Mouse (Mus musculus) naive thymus-derived CD4-positive, alpha-beta T cell, adult 5 months (primary cell): ENCODE measurements around the gene Gm49601. TPM values are rescaled to one million over a fixed set of nuclear protein-coding genes. Genes with fewer than 3 reads are reported as not detected.

Source experiments
- polyA plus RNA-seq: library from polyadenylated mRNA; unstranded; fragments of 100-300 nt; shearing (Covaris generic); gene quantifications from one replicate; pipeline ENCODE4 v1.2.1, GENCODE M21; 2017

The Gm49601 gene
- polyA plus RNA-seq = not detected

DNA sequence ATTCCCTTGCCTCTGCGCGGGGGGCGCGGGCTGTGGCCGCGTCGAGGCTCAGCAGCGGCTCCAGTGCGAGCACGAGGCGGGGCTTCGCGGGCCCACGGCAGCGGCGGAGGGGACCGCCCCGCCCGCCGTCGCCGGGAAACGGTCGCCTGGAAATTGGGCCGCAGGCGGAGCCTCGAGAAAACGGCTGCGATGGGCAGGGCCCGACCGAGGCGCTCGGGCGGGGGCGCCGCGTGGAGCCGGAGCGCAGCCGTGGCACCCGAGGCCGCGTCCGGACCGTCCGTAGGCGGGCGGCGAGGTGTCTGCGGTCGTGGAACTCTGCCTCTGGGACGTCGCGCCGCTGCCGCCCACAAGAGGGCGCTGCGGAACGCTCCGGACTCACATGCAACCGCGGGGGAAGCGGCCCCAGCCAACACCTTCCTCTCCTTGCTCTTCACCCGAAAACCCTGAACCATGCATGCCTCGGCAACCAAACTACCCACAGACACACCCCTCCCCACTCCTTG lies at the start of gene Gm49601:
Gene Gm49601 (minus strand): TSS at position 52 of the 503 bp plus-strand sequence.

DNA sequence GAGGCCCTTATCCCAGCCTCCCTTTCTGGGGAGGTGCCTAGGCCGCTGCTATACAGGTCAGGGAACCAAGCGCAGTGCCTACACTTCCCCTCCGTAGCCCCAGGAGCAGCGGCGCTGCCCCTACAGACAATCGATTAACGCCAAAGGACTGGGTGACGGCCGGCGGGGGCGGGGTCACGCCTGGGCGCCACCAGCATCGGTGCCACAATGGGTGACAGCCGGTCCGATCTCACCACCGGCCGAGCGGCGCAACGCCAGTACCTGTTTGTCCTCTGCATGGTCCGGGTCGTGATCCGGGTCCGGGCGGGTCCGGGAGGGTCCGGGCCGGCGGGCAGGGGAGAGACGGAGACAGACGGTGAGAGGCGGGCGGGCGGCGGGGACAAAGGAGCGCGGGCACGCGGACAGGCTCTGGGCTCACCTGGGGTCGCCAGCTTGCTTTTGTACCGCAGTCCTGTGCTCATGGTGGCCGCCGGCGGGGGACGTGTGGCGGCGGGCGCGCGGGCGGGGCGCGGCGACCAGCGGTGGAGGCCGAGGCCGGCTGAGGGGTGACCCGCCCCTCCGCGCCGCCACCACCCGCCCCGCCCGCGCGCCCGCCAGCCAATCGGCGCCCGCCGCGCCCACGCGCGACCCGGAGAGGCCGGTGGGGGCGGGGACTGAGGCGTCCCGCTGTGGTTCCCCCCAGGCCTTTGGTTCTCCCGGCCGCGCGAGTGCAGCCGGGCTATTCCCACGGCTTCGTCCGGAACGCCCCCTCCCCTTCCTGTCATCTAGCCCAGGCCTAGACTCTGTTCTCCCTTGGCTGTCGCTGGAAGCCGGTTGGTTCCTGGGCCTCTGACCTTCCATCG lies 3.4 kb upstream of the Gm49601 start, which contains the start of gene Sept5:
Gene Sept5 (minus strand): TSS at position 565 of the 842 bp plus-strand sequence.

DNA sequence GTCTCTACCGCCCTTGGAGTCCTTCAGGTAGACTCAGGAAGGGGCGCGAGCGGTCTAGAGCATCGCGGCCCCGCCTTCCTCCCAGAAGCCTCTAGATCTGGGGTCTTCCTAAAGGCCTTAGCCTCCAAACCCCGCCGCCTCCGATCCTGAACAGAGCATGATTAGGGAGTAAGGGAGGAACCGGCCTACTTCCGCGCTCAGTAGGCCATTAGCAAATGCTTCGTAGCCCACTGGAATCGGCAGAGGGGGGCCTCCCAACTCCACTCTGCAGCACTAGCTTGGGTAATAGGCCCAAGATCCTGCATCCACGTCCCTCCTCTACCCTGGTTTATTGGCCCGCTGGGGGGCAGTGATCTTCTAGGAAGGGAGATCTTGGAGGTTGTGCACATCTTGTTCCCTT lies 4.2 kb downstream of the Gm49601 start, which contains the start of gene Gp1bb:
Gene Gp1bb (minus strand): TSS at position 385 of the 400 bp plus-strand sequence.

DNA sequence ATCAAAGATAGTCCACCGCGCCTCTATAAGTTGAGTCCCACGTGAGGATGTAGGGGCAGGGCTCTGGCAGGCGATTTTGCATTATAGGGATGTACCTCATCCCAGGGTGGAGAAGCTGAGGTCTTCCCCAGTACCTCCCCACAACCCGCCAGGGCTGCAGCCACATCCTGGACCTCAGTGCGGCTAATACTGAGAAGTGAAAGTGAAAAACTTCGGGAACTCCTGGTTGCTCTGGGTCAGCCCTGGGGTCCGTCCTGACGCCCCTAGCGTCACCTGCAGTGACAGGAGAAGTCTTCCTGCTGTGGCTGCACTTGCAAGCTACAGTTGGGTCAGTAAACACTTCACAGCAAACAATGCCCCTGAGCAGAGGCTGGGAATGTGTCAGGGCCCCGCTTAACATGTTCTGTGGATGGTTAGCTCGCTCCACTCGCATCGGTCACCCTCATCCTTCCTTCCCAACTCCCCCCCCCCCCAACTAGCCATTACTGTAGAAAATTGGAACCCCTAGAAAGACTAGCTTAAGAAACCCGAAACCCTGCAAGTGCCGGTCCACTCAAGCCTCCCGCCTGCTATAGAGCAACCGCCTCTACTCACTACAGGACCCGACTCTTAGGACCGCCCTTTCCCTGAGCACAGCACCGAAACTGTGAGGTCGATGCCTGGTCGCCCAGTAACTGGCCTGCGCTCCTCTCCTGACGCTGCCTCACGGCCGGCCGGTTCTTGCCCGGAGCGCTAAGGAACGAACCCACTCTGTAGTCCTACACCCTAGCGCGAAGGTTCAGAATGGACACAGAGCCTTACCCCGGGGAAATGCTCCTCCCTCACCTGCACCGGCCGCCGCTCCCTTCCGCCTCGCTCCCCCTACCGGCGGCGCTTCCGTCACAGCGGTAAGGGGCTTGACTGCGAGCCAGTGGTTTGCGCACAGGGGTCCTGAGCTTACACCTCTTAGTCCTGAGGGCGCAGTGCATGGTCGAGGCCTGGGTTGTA lies 36.1 kb downstream of the Gm49601 start, which contains the start of gene Tbx1:
Gene Tbx1 (minus strand): TSS at position 868 of the 987 bp plus-strand sequence.

Other genes with a start within 250 kb of the Gm49601 start
- 17.1 TPM for gene Txnrd2, start 200.0 kb downstream of the Gm49601 start, polyA plus RNA-seq
- gene Comt, start 199.6 kb downstream of the Gm49601 start, polyA plus RNA-seq = 12.1 TPM
- gene Gnb1l, start 127.7 kb downstream of the Gm49601 start, polyA plus RNA-seq = 11.9 TPM
- 1.1 TPM for gene Rtl10, start 127.5 kb downstream of the Gm49601 start, polyA plus RNA-seq
- gene Tbx1, start 35.8 kb downstream of the Gm49601 start, polyA plus RNA-seq = not detected
- gene Gp1bb, start 4.0 kb downstream of the Gm49601 start, polyA plus RNA-seq = not detected
- gene Sept5, start 3.5 kb upstream of the Gm49601 start, polyA plus RNA-seq = not detected
- gene Cldn5, start 150.4 kb upstream of the Gm49601 start, polyA plus RNA-seq = not detected
- gene Ufd1, start 185.4 kb upstream of the Gm49601 start, polyA plus RNA-seq = 143 TPM
- gene Cdc45, start 185.6 kb upstream of the Gm49601 start, polyA plus RNA-seq = 3.4 TPM
- 100.0 TPM for gene 2510002D24Rik, start 210.2 kb upstream of the Gm49601 start, polyA plus RNA-seq
- gene Gm28539, start 210.2 kb upstream of the Gm49601 start, polyA plus RNA-seq = not detected